Mouse (Mus musculus): ENCODE results near the gene Insl5.

Insl5 gene

GRCm38 (mm10) chr4:102974172-102974571, 52.5 kb downstream of the Insl5 start:
- H3K9me3 ChIP-seq (ENCODE audit: low read length) = no peaks in the 10 kb centered on the region
- H3K4me1 ChIP-seq (replicated peaks; ENCODE audit: low read depth, low read length) = peaks cover 31% of the 10 kb centered on the region
- no peaks in the 10 kb centered on the region for H3K36me3 ChIP-seq (ENCODE audit: insufficient read depth, low read length)
- H3K27me3 ChIP-seq (ENCODE audit: insufficient read depth, low read length) = peaks cover 46% of the 10 kb centered on the region
- TF ChIP-seq CTCF (conservative IDR thresholded peaks at IDR 0.05; ENCODE audit: low read length) = no peak
- TF ChIP-seq NANOG (IDR thresholded peaks at IDR 0.05; ENCODE audit: borderline replicate concordance, low read length) = no peak
- no peak for TF ChIP-seq POU5F1 (IDR thresholded peaks at IDR 0.05; ENCODE audit: borderline replicate concordance, low read length)
- no peak overlapping the region for H3K4me3 ChIP-seq (replicated peaks; ENCODE audit: low read length)

- Histone ChIP-seq H3K4me3 (replicated peaks; ENCODE audit: low read length) (no peak overlapping the region), H3K9me3 (ENCODE audit: low read length) (no peaks in the 10 kb centered on the region), H3K4me1 (replicated peaks; ENCODE audit: low read depth, low read length) (peaks cover 13% of the 10 kb centered on the region), H3K36me3 (ENCODE audit: insufficient read depth, low read length) (no peaks in the 10 kb centered on the region), H3K27me3 (ENCODE audit: insufficient read depth, low read length) (peaks cover 37% of the 10 kb centered on the region)
- TF ChIP-seq POU5F1 (IDR thresholded peaks at IDR 0.05; ENCODE audit: borderline replicate concordance, low read length) (no peak), NANOG (IDR thresholded peaks at IDR 0.05; ENCODE audit: borderline replicate concordance, low read length) (no peak), CTCF (conservative IDR thresholded peaks at IDR 0.05; ENCODE audit: low read length) (no peak)
Measured at GRCm38 (mm10) chr4:102972071-102972470, 54.6 kb downstream of the Insl5 start.

- H3K9me3 ChIP-seq (ENCODE audit: low read length) = no peaks in the 10 kb centered on the region
- H3K4me3 ChIP-seq (replicated peaks; ENCODE audit: low read length) = no peak overlapping the region
- TF ChIP-seq NANOG (IDR thresholded peaks at IDR 0.05; ENCODE audit: borderline replicate concordance, low read length) (no peak), POU5F1 (IDR thresholded peaks at IDR 0.05; ENCODE audit: borderline replicate concordance, low read length) (no peak), CTCF (conservative IDR thresholded peaks at IDR 0.05; ENCODE audit: low read length) (no peak)
- H3K27me3 ChIP-seq (ENCODE audit: insufficient read depth, low read length) = peaks cover 44% of the 10 kb centered on the region
- no peaks in the 10 kb centered on the region for H3K36me3 ChIP-seq (ENCODE audit: insufficient read depth, low read length)
- H3K4me1 ChIP-seq (replicated peaks; ENCODE audit: low read depth, low read length) = peaks cover 7% of the 10 kb centered on the region
Measured at GRCm38 (mm10) chr4:102971159-102971558, 55.5 kb downstream of the Insl5 start.

GRCm38 (mm10) chr4:102969599-102969998, 57.0 kb downstream of the Insl5 start:
- Histone ChIP-seq H3K4me1 (replicated peaks; ENCODE audit: low read depth, low read length) (peaks cover 4% of the 10 kb centered on the region), H3K4me3 (replicated peaks; ENCODE audit: low read length) (no peak overlapping the region), H3K9me3 (ENCODE audit: low read length) (no peaks in the 10 kb centered on the region), H3K36me3 (ENCODE audit: insufficient read depth, low read length) (no peaks in the 10 kb centered on the region), H3K27me3 (ENCODE audit: insufficient read depth, low read length) (peaks cover 38% of the 10 kb centered on the region)
- TF ChIP-seq NANOG (IDR thresholded peaks at IDR 0.05; ENCODE audit: borderline replicate concordance, low read length) (no peak), CTCF (conservative IDR thresholded peaks at IDR 0.05; ENCODE audit: low read length) (no peak), POU5F1 (IDR thresholded peaks at IDR 0.05; ENCODE audit: borderline replicate concordance, low read length) (no peak)
